Mouse (Mus musculus) embryonic facial prominence, embryonic 14.5 days (tissue): Measurements from ENCODE around the gene Il1rn. TPM values are rescaled to one million over a fixed set of nuclear protein-coding genes. Genes with fewer than 3 reads are reported as not detected.
A peak's percentile ranks its signal among the peaks of the same experiment; 100 is the strongest.

Experiments used
- ATAC-seq: fragments of 200-750 bp; cut with Nextera tagmentation; 2 replicates; pipeline ENCODE4 v1.8.0; 2017; ENCODE audit warnings: low read depth, moderate number of reproducible peaks, moderate TSS enrichment
- DNase-seq: peaks from one replicate; pipeline ENCODE4 v3.0.0-alpha.2; 2015; ENCODE audit warnings: low spot score
- H3K27ac ChIP-seq: fragments of 300-500 bp; sonication (generic); replicated peaks from 2 replicates; pipeline ENCODE4 v1.5.1; 2014; ENCODE audit warnings: low read depth, mild to moderate bottlenecking, low read length, moderate library complexity
- H3K27me3 ChIP-seq: fragments of 300-500 bp; sonication (generic); replicated peaks from 2 replicates; pipeline ENCODE4 v1.6.1; 2014; ENCODE audit warnings: low read length; ENCODE audit not compliant: control insufficient read depth, insufficient read depth
- H3K36me3 ChIP-seq: fragments of 300-500 bp; sonication (generic); 2 replicates; pipeline ENCODE4 v1.6.1; 2014; ENCODE audit warnings: low read length, mixed read lengths; ENCODE audit not compliant: control insufficient read depth, insufficient read depth
- H3K4me1 ChIP-seq: fragments of 300-500 bp; sonication (generic); 2 replicates; pipeline ENCODE4 v1.6.1; 2014; ENCODE audit warnings: antibody characterized with exemption, low read length; ENCODE audit not compliant: control insufficient read depth, insufficient read depth
- H3K4me2 ChIP-seq: fragments of 300-500 bp; sonication (generic); 2 replicates; pipeline ENCODE4 v1.6.1; 2014; ENCODE audit warnings: low read depth, mild to moderate bottlenecking, low read length, moderate library complexity, mixed read lengths
- H3K4me3 ChIP-seq: fragments of 300-500 bp; sonication (generic); 2 replicates; pipeline ENCODE4 v1.5.1; 2014; ENCODE audit warnings: low read depth, mild to moderate bottlenecking, low read length
- H3K9ac ChIP-seq: fragments of 300-500 bp; sonication (generic); 2 replicates; pipeline ENCODE4 v1.6.1; 2014; ENCODE audit warnings: low read depth, mild to moderate bottlenecking, low read length, moderate library complexity, mixed read lengths
- H3K9me3 ChIP-seq: fragments of 300-500 bp; sonication (generic); 2 replicates; pipeline ENCODE4 v1.6.1; 2016; ENCODE audit warnings: low read length; ENCODE audit not compliant: control insufficient read depth
- WGBS: fragments of 180-500 bp; shearing (Covaris S2); extraction: QIAGEN DNeasy Blood & Tissue Kit; methylation state at CpG from one replicate; pipeline ENCODE4 v1.1.7; 2014; 5-methylcytosine and 5-hydroxymethylcytosine counted together
- polyA plus RNA-seq: library from polyadenylated mRNA; unstranded; fragments of >200 nt; fragmentation: Nextera tagmentation; extraction: Ambion mirVana; gene quantifications from 2 replicates; pipeline ENCODE4 v1.2.1, GENCODE M21; 2014

The Il1rn gene
- 1.9 and 2.3 TPM in 2 replicates for polyA plus RNA-seq

DNA sequence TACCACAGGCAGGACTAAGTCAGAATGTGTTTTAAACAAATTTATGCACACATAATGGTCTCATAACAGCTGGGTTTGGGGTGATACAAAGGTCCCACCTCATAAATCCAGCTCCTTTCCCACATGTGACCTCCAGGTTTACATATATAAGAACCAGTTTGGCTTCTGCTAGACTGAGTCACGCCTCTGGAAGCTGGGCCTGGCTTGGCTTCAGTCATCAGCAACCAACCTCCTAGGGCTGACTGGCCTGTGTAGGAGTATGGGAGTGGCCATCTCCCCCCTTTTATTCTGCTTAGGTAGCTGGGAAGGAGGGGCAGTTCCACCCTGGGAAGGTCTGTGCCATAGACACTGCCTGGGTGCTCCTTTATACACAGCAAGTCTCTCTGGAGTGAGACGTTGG lies at the start of gene Il1rn:
Il1rn (plus strand) TSS at position 309 of the 400 bp plus-strand sequence.
- ATAC-seq: no peak
- H3K4me3 ChIP-seq: no peak within 1 kb of the TSS
- 71% methylated on average over 2 of the region's 2 CpGs for WGBS

DNA sequence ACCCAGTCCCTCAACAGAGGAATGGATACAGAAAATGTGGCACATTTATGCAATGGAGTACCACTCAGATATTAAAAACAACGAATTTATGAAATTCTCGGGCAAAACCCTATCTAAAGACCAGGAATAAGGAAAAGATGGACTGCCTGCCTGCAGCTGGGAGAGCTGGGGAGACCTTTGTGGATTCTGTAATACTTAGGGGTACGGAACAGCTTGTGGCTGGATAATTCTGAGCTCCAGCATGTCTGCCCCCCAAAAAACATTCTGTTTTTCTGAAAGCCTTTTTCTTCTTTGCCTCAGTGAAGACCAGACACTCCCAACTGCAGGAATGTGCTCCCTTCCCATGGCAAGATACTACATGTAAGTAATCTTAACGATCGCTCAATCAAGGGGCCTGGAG lies 45.8 kb upstream of the Il1rn start, which contains the start of gene Il1f10:
Il1f10 (plus strand) TSS at position 301 of the 400 bp plus-strand sequence.
- Histone ChIP-seq H3K36me3 (no peaks in the 10 kb centered on the region), H3K4me2 (no peak within 1 kb of the TSS), H3K27ac (no peak within 1 kb of the TSS), H3K27me3 (no peaks in the 10 kb centered on the region), H3K4me1 (no peaks in the 10 kb centered on the region), H3K4me3 (no peak within 1 kb of the TSS), H3K9me3 (no peaks in the 10 kb centered on the region), H3K9ac (no peak within 1 kb of the TSS)
- WGBS: 71% methylated on average over 5 of the region's 5 CpGs
- DNase-seq (peak; percentile 15), ATAC-seq (no peak)

More for the DNA sequence above, at the start of gene Il1rn:
- Histone ChIP-seq H3K4me1 (no peaks in the 10 kb centered on the region), H3K9ac (no peak within 1 kb of the TSS), H3K27me3 (no peaks in the 10 kb centered on the region), H3K9me3 (no peaks in the 10 kb centered on the region), H3K36me3 (no peaks in the 10 kb centered on the region), H3K27ac (no peak within 1 kb of the TSS), H3K4me2 (no peak within 1 kb of the TSS)
- DNase-seq: no peak

DNA sequence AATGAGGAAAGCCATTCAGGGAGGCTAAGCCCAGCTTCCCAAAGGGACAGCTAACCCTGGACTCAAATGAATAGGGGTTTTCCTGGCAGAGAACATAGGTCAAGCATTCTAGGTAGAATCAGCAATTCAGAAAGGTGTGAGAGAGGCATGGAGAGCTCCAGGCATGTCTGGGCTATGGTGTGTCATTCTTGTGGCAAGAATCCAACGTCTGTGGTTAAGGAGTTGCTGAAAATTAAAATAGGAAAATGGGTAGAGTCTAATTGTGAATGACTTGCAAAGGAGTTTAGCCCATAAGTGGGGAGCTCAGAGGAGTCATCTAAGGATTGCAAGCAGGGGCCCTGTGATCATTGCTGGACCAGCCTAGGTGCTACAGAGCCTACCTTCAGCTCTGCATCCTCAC lies 42.0 kb upstream of the Il1rn start:
- ATAC-seq: no peak
- no peaks in the 10 kb centered on the region for H3K36me3 ChIP-seq
- H3K4me1 ChIP-seq: no peaks in the 10 kb centered on the region
- H3K27me3 ChIP-seq: no peaks in the 10 kb centered on the region
- H3K4me2 ChIP-seq: no peak overlapping the region
- no peak overlapping the region for H3K4me3 ChIP-seq
- H3K9me3 ChIP-seq: no peaks in the 10 kb centered on the region
- DNase-seq: peak; percentile 4
- no peak overlapping the region for H3K27ac ChIP-seq
- WGBS: 41% methylated on average over 1 of the region's 1 CpGs
- H3K9ac ChIP-seq: no peak overlapping the region

DNA sequence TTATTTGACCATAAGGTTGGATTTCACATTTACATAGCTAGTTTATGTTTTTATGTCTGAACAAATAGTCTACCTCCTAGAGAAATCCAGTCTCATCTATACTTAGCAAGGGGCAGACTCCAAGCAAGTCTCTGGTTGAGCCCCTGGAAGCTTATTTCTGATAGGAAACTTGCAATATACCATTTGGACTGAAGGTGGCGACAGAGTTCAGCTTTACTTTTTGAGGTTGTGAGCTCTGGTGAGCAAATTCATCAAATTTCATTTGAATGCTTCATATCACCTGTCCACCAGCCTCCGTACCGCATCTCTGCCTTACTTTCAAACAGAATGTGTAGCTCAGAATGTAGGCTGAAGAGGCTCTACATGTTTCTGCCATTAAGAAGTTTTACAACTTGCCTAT lies 39.8 kb upstream of the Il1rn start:
- Histone ChIP-seq H3K36me3 (no peaks in the 10 kb centered on the region), H3K27ac (no peak overlapping the region), H3K9ac (no peak overlapping the region), H3K4me1 (no peaks in the 10 kb centered on the region), H3K27me3 (no peaks in the 10 kb centered on the region), H3K4me2 (no peak overlapping the region), H3K4me3 (no peak overlapping the region), H3K9me3 (no peaks in the 10 kb centered on the region)
- WGBS: 6% methylated on average over 3 of the region's 3 CpGs
- ATAC-seq (0 out of 2 replicates have a peak, but pooled peaks have one; percentile 18), DNase-seq (peak; percentile 59)

DNA sequence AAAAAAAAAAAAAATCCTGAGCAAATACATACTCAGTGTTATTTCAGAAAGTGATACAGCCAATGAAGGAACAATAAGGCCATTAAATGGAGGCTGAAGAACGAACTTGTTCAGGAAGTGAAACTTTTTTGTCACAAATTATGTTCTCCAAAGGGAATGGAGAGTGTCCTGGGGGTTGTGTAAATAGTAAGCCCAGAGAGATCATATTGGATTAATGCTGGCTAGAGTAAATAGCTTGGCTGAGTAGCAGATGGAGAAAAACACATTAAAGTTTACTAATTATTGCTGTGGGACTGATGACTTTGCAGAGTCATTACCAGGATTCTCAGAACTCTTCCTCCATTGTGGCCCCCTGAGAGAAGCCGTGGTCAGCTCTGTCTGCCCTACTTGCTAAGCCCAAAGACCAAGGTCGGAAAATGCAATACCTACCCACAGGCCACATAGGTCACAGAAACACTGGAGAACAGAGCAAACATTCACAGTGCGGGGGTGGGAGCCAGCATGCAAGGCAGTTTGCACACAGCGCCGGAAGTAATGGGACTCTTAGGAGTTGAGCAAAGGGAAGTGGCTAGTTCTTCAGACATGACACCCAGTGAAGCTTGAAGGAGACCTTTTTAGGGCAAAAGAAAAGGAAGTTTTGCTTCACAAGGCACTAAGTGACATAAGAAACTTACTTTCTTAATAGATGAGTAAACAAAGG lies 25.2 kb upstream of the Il1rn start:
- no peaks in the 10 kb centered on the region for H3K9me3 ChIP-seq
- no peaks in the 10 kb centered on the region for H3K27me3 ChIP-seq
- ATAC-seq (no peak), DNase-seq (no peak)
- H3K4me3 ChIP-seq: no peak overlapping the region
- H3K9ac ChIP-seq: no peak overlapping the region
- 56% methylated on average over 6 of the region's 6 CpGs for WGBS
- H3K4me2 ChIP-seq: no peak overlapping the region
- H3K27ac ChIP-seq: no peak overlapping the region
- no peaks in the 10 kb centered on the region for H3K4me1 ChIP-seq
- no peaks in the 10 kb centered on the region for H3K36me3 ChIP-seq

DNA sequence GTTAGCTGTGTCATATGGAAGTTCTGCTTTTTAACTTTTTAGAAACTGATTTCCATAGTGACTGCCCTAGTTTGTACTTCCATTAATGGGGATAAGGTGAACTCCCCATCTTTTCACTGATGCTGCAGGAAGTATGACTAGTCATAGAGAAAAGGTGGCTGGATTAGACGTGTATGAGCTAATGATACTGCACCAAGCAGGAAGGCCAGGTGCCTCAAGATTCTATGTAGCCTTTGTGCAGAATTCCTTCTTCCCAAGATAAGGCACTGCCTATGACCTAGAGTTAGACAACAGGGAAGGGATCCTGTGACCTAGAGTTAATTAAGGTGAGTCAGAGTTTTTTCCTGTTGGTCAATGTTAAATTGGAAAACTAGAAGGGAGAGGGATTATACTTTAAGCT lies 19.7 kb upstream of the Il1rn start:
- Histone ChIP-seq H3K9ac (no peak overlapping the region), H3K4me3 (no peak overlapping the region), H3K9me3 (no peaks in the 10 kb centered on the region), H3K4me1 (no peaks in the 10 kb centered on the region), H3K36me3 (no peaks in the 10 kb centered on the region), H3K4me2 (no peak overlapping the region), H3K27me3 (no peaks in the 10 kb centered on the region), H3K27ac (no peak overlapping the region)
- DNase-seq (no peak), ATAC-seq (no peak)
- WGBS: 78% methylated on average over 1 of the region's 1 CpGs

DNA sequence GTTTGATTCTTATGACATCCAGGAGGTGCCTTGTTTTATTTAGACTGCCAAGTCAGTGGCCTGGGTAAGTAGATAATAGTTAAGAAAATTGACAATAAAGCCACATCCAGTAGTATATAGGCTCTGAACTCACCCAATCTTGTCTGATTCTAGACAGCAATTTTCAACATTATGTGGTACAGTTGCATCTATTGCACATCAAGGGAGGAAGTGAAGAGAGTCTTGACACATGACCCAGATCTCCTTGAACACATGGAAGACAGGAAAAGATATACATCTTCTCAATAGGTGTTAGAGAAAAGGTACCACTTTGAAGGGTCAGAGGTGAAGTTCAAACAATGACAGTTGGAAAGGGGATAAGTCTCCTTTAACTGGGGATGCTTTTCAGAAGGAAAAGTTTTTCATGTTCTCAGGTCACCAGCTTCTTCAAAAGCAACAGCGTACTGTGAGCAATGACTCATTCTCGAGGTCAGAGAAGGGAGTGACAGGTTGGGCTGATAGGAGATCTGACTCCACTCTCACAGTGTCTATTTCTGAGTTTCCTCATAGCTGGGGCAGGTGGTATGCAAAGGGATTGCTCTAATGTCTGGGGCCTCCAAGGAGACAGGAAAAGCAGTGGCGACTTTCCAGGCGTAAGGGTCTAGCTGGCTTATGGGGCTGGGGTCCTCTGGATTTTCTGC lies 18.6 kb upstream of the Il1rn start:
- H3K9ac ChIP-seq: no peak overlapping the region
- H3K9me3 ChIP-seq: no peaks in the 10 kb centered on the region
- H3K27me3 ChIP-seq: no peaks in the 10 kb centered on the region
- ATAC-seq (no peak), DNase-seq (no peak)
- no peaks in the 10 kb centered on the region for H3K4me1 ChIP-seq
- WGBS: 82% methylated on average over 4 of the region's 4 CpGs
- no peaks in the 10 kb centered on the region for H3K36me3 ChIP-seq
- H3K4me3 ChIP-seq: no peak overlapping the region
- H3K27ac ChIP-seq: no peak overlapping the region
- no peak overlapping the region for H3K4me2 ChIP-seq

DNA sequence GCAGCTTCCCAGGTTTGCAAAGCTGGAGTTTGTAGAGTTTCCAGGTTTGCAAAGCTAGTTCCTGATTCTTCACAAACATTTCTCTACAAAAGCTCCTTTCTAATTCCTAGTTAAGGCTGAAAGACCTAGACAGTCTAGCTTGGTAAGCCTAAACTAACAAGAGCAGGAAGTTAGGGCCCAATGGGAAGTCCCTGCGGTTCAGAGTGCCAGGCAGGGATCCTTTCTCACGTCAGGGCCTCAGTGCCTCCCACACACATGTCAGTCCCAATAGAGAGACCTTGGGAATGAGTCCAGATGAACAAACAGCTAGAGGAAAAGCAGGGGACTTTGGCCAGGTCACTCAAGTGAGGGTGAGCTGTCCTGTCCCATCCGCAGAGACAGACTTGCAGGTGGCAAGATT lies 1.3 kb upstream of the Il1rn start:
- Histone ChIP-seq H3K27ac (no peak overlapping the region), H3K27me3 (no peaks in the 10 kb centered on the region), H3K9me3 (no peaks in the 10 kb centered on the region), H3K4me2 (no peak overlapping the region), H3K4me1 (no peaks in the 10 kb centered on the region), H3K4me3 (no peak overlapping the region), H3K36me3 (no peaks in the 10 kb centered on the region), H3K9ac (no peak overlapping the region)
- 50% methylated on average over 3 of the region's 3 CpGs for WGBS
- ATAC-seq (no peak), DNase-seq (no peak)
